Mouse (Mus musculus): ENCODE measurements around the gene Arhgef3. TPM values are rescaled to one million over a fixed set of nuclear protein-coding genes. Genes with fewer than 3 reads are reported as not detected.

The Arhgef3 gene
- polyA plus RNA-seq, 1 experiment from 2014 or later = 15.2 TPM

- Histone ChIP-seq H3K4me1 (peaks cover 3% of the 10 kb centered on the region; the same call in 1 of the 2 replicates), H3K4me2 (no peak overlapping the region; the same call in 1 of the 2 replicates), H3K27ac (no peak overlapping the region), H3K9ac (no peak overlapping the region), H3K9me3 (0 out of 2 replicates have a peak, but pooled peaks cover 3% of the 10 kb centered on the region), H3K36me3 (no peaks in the 10 kb centered on the region; the same call in 1 of the 2 replicates), H3K27me3 (replicated peaks) (no peaks in the 10 kb centered on the region), H3K4me3 (replicated peaks) (no peak overlapping the region)
- no peak for ATAC-seq (ENCODE audit: insufficient read depth, low FRiP score, low read depth)
- 87% methylated on average over 4 of the region's 4 CpGs for WGBS
Measured at GRCm38 (mm10) chr14:27430280-27430679, 315.6 kb downstream of the Arhgef3 start.

DNA sequence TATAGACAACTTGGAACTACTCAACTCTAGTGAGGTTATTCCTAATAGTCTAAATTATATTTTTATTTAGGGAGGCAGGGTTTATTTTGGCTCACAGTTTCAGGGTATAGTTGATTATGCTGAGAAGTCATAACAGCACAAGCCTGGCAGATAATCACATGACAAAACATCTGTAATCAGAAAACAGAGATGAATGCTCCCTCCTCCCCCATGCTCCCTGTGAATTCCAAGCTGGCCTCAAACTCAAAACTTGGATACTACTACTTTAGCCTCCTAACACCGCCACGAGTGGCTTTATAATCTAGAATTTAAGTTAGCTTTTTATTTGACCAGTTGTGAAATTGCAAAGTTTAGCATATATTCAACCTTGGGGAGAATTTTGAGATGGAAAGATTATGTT lies 317.4 kb downstream of the Arhgef3 start:
- H3K27me3 ChIP-seq (replicated peaks) = no peaks in the 10 kb centered on the region
- no peak overlapping the region for H3K4me3 ChIP-seq (replicated peaks)
- H3K9me3 ChIP-seq = 0 out of 2 replicates have a peak, but pooled peaks cover 3% of the 10 kb centered on the region
- no peak overlapping the region for H3K27ac ChIP-seq
- H3K36me3 ChIP-seq = no peaks in the 10 kb centered on the region; the same call in 1 of the 2 replicates
- 100% methylated on average over 2 of the region's 2 CpGs for WGBS
- H3K9ac ChIP-seq = no peak overlapping the region
- H3K4me2 ChIP-seq = no peak overlapping the region
- ATAC-seq (ENCODE audit: insufficient read depth, low FRiP score, low read depth) = no peak
- peaks cover 3% of the 10 kb centered on the region; the same call in 1 of the 2 replicates for H3K4me1 ChIP-seq

GRCm38 (mm10) chr14:27436116-27436515 lies 321.4 kb downstream of the Arhgef3 start:
- 97% methylated on average over 1 of the region's 1 CpGs for WGBS
- Histone ChIP-seq H3K4me3 (replicated peaks) (no peak overlapping the region), H3K9ac (no peak overlapping the region), H3K4me1 (no peaks in the 10 kb centered on the region), H3K4me2 (no peak overlapping the region), H3K27me3 (replicated peaks) (no peaks in the 10 kb centered on the region), H3K36me3 (no peaks in the 10 kb centered on the region; the same call in 1 of the 2 replicates), H3K27ac (no peak overlapping the region), H3K9me3 (no peaks in the 10 kb centered on the region)
- ATAC-seq (ENCODE audit: insufficient read depth, low FRiP score, low read depth) = no peak

- Histone ChIP-seq H3K4me1 (no peaks in the 10 kb centered on the region), H3K36me3 (no peaks in the 10 kb centered on the region; the same call in 1 of the 2 replicates), H3K9me3 (no peaks in the 10 kb centered on the region), H3K9ac (no peak overlapping the region), H3K27me3 (replicated peaks) (no peaks in the 10 kb centered on the region), H3K4me3 (replicated peaks) (no peak overlapping the region), H3K4me2 (no peak overlapping the region), H3K27ac (no peak overlapping the region)
- ATAC-seq (ENCODE audit: insufficient read depth, low FRiP score, low read depth) = no peak
- 90% methylated on average over 3 of the region's 3 CpGs for WGBS
Measured at GRCm38 (mm10) chr14:27436826-27437225, 322.1 kb downstream of the Arhgef3 start.

GRCm38 (mm10) chr14:27440921-27441320 lies 326.2 kb downstream of the Arhgef3 start:
- no peak overlapping the region for H3K9ac ChIP-seq
- H3K9me3 ChIP-seq = no peaks in the 10 kb centered on the region
- no peak overlapping the region for H3K4me2 ChIP-seq
- H3K4me1 ChIP-seq = no peaks in the 10 kb centered on the region
- ATAC-seq (ENCODE audit: insufficient read depth, low FRiP score, low read depth) = no peak
- no peak overlapping the region for H3K27ac ChIP-seq
- no peak overlapping the region for H3K4me3 ChIP-seq (replicated peaks)
- no peaks in the 10 kb centered on the region for H3K27me3 ChIP-seq (replicated peaks)
- peaks cover 14% of the 10 kb centered on the region; the same call in 1 of the 2 replicates for H3K36me3 ChIP-seq

- peaks cover 17% of the 10 kb centered on the region; the same call in 1 of the 2 replicates for H3K36me3 ChIP-seq
- no peak for ATAC-seq (ENCODE audit: insufficient read depth, low FRiP score, low read depth)
- no peaks in the 10 kb centered on the region for H3K9me3 ChIP-seq
- H3K27me3 ChIP-seq (replicated peaks) = no peaks in the 10 kb centered on the region
- H3K4me3 ChIP-seq (replicated peaks) = no peak overlapping the region
- no peak overlapping the region for H3K4me2 ChIP-seq
- no peaks in the 10 kb centered on the region for H3K4me1 ChIP-seq
- H3K27ac ChIP-seq = no peak overlapping the region
- WGBS = 88% methylated on average over 2 of the region's 2 CpGs
- no peak overlapping the region for H3K9ac ChIP-seq
Measured at GRCm38 (mm10) chr14:27444851-27445281, 330.2 kb downstream of the Arhgef3 start.

- Histone ChIP-seq H3K36me3 (peaks cover 17% of the 10 kb centered on the region; the same call in 1 of the 2 replicates), H3K9me3 (no peaks in the 10 kb centered on the region), H3K4me2 (no peak overlapping the region), H3K4me3 (replicated peaks) (no peak overlapping the region), H3K27ac (no peak overlapping the region), H3K27me3 (replicated peaks) (no peaks in the 10 kb centered on the region), H3K4me1 (no peaks in the 10 kb centered on the region), H3K9ac (no peak overlapping the region)
- 86% methylated on average over 4 of the region's 4 CpGs for WGBS
- no peak for ATAC-seq (ENCODE audit: insufficient read depth, low FRiP score, low read depth)
Measured at GRCm38 (mm10) chr14:27446963-27447362, 332.3 kb downstream of the Arhgef3 start.

Small RNA genes within 50 kb of the gene (microRNA-seq; reads per million reads assigned to microRNA genes)
- gene Gm23633 = not detected

Other genes with a start within 250 kb of the Arhgef3 start
- gene Asb14, start 220.3 kb upstream of the Arhgef3 start, polyA plus RNA-seq (2015; fragmentation: Nextera tagmentation; extraction: Ambion mirVana) = 0.08 TPM in 1 of 2 replicates, not detected in the other
- gene Appl1, start 143.7 kb upstream of the Arhgef3 start, polyA plus RNA-seq (2015; fragmentation: Nextera tagmentation; extraction: Ambion mirVana) = 35.0 and 39.2 TPM in 2 replicates
- 0.54 and 0.90 TPM in 2 replicates for gene Hesx1, start 120.5 kb upstream of the Arhgef3 start, polyA plus RNA-seq (2015; fragmentation: Nextera tagmentation; extraction: Ambion mirVana)
- gene Il17rd, start 76.0 kb upstream of the Arhgef3 start, polyA plus RNA-seq (2015; fragmentation: Nextera tagmentation; extraction: Ambion mirVana) = 3.0 and 3.2 TPM in 2 replicates

Measured in stomach, embryonic 15.5 days (tissue).